Mouse (Mus musculus) liver, postnatal 0 days (tissue): ENCODE measurements at regions not wholly inside any gene's neighbourhood (a gene's known extent, or its start where the extent isn't known, plus 50 kb on each side); places are given as distances from the start of the nearest gene placed in this dataset.
A peak's percentile ranks its signal among the peaks of the same experiment; 100 is the strongest.

Experiments
- ATAC-seq: fragments of 200-750 bp; cut with Nextera tagmentation; 2 replicates; pipeline ENCODE4 v1.8.0; 2017; ENCODE audit warnings: mild to moderate bottlenecking, moderate library complexity
- DNase-seq: peaks from one replicate; pipeline ENCODE4 v3.0.0-alpha.2; 2016
- H3K27ac ChIP-seq: fragments of 300-500 bp; sonication (generic); 2 replicates; pipeline ENCODE4 v1.5.1; 2014; ENCODE audit warnings: antibody characterized with exemption, moderate library complexity, mild to moderate bottlenecking, low read depth
- H3K27me3 ChIP-seq: fragments of 300-500 bp; sonication (generic); 2 replicates; pipeline ENCODE4 v1.6.1; 2014; ENCODE audit warnings: low read length, control low read depth, mixed read lengths; ENCODE audit not compliant: insufficient read depth
- H3K36me3 ChIP-seq: fragments of 300-500 bp; sonication (generic); replicated peaks from 2 replicates; pipeline ENCODE4 v1.6.1; 2014; ENCODE audit warnings: mild to moderate bottlenecking, control low read depth, low read length, moderate library complexity, mixed read lengths; ENCODE audit not compliant: insufficient read depth
- H3K4me1 ChIP-seq: fragments of 300-500 bp; sonication (generic); 2 replicates; pipeline ENCODE4 v1.6.1; 2014; ENCODE audit warnings: antibody characterized with exemption, mild to moderate bottlenecking, control low read depth; ENCODE audit not compliant: insufficient read depth
- H3K4me2 ChIP-seq: fragments of 300-500 bp; sonication (generic); 2 replicates; pipeline ENCODE4 v1.6.1; 2014; ENCODE audit warnings: low read depth, mild to moderate bottlenecking, low read length, moderate library complexity, mixed read lengths
- H3K4me3 ChIP-seq: fragments of 300-500 bp; sonication (generic); 2 replicates; pipeline ENCODE4 v1.5.1; 2014; ENCODE audit warnings: low read depth, low read length
- H3K9ac ChIP-seq: fragments of 300-500 bp; sonication (generic); replicated peaks from 2 replicates; pipeline ENCODE4 v1.6.1; 2014; ENCODE audit warnings: mild to moderate bottlenecking, moderate library complexity
- H3K9me3 ChIP-seq: fragments of 300-500 bp; sonication (generic); 2 replicates; pipeline ENCODE4 v1.6.1; 2016; ENCODE audit warnings: mild to moderate bottlenecking, control low read depth, low read length, mixed read lengths
- CTCF ChIP-seq: sonication (generic); IDR thresholded peaks from 2 replicates; pipeline ENCODE4 v1.5.1; 2016; ENCODE audit warnings: antibody characterized with exemption, low read depth
- EP300 ChIP-seq: IDR thresholded peaks from 2 replicates; pipeline ENCODE4 v1.6.1; 2016; ENCODE audit warnings: antibody characterized with exemption, low read depth, mild to moderate bottlenecking
- WGBS: fragments of 180-500 bp; shearing (Covaris S2); extraction: QIAGEN DNeasy Blood & Tissue Kit; methylation state at CpG from one replicate; pipeline ENCODE4 v1.1.7; 2014; ENCODE audit not compliant: insufficient replicate concordance; 5-methylcytosine and 5-hydroxymethylcytosine counted together

GRCm38 (mm10) chr14:76868131-76868530 is 168.4 kb upstream of the Ccdc122 start:
- no peaks in the 10 kb centered on the region for H3K9me3 ChIP-seq
- WGBS, result 83% methylated on average over 5 of the region's 5 CpGs
- TF ChIP-seq CTCF (no peak), EP300 (no peak)
- no peak overlapping the region for H3K27ac ChIP-seq
- H3K4me3 ChIP-seq, result no peak overlapping the region
- no peak overlapping the region for H3K9ac ChIP-seq
- ATAC-seq (no peak), DNase-seq (no peak)
- no peaks in the 10 kb centered on the region for H3K27me3 ChIP-seq
- H3K4me2 ChIP-seq, result no peak overlapping the region
- H3K4me1 ChIP-seq, result no peaks in the 10 kb centered on the region
- no peaks in the 10 kb centered on the region for H3K36me3 ChIP-seq

GRCm38 (mm10) chr14:76864664-76865063 is 171.9 kb upstream of the Ccdc122 start:
- Histone ChIP-seq H3K4me2 (no peak overlapping the region), H3K36me3 (no peaks in the 10 kb centered on the region), H3K27me3 (no peaks in the 10 kb centered on the region), H3K27ac (no peak overlapping the region), H3K9ac (no peak overlapping the region), H3K9me3 (no peaks in the 10 kb centered on the region), H3K4me1 (no peaks in the 10 kb centered on the region), H3K4me3 (no peak overlapping the region)
- no peak for ATAC-seq
- TF ChIP-seq CTCF (no peak), EP300 (no peak)
- WGBS, result 72% methylated on average over 4 of the region's 4 CpGs
- no peak for DNase-seq

DNA sequence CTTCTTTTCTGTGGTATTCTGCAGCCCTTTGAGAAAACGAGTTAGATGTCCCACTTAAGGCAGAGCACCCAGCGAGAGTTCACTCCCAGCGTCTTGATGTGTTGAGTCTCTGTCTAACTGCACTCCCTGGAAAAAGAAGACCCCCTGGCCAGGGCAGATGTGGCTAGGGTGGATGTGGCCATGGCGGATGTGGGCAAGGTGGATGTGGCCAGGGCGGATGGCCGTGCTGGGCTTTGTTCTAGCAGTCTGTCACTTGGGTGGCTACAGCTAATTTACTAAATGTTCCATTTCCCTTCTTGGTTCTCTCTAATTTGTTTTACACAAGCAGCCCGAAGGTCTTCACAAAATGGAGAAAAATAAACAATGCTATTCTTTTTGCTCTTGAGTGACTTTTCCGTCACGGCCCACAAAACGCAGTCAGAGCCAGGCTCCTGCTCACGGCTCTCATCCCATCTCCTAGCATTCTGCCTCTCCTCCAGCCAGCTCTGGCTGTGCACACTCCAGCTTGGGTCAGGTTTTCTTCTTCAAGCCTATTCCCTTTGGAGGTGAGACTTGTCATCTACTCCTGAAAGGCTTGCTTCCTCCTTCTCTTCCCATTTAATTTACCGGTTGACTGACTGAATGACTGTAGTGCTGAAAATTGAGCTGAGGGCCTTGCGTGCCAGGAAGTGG is 173.4 kb upstream of the Ccdc122 start:
- no peaks in the 10 kb centered on the region for H3K9me3 ChIP-seq
- H3K27me3 ChIP-seq, result no peaks in the 10 kb centered on the region
- no peak for ATAC-seq
- no peak overlapping the region for H3K4me3 ChIP-seq
- TF ChIP-seq EP300, result no peak
- no peak for TF ChIP-seq CTCF
- H3K36me3 ChIP-seq, result no peaks in the 10 kb centered on the region
- DNase-seq, result no peak
- H3K4me1 ChIP-seq, result no peaks in the 10 kb centered on the region
- WGBS, result 78% methylated on average over 13 of the region's 13 CpGs
- H3K27ac ChIP-seq, result no peak overlapping the region
- no peak overlapping the region for H3K9ac ChIP-seq
- H3K4me2 ChIP-seq, result no peak overlapping the region

DNA sequence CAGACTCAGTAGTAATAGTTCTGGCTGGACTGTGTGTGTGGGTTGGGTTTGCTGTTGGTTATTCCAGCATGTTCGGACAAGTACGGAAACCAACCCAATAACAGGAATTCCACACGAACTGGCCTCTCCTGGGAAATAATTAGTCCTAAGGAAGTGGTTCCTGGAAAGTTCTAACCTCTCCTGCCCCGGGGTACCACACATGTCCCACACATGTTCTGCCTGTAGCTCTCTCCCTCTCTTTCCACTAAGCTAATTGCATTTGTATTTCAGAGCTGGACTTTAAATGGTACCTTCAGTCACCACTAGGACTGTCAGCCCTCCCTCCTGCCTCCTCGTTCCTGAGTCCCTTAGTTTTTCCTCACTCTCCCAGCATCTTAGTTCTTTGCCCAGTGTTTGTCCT is 178.2 kb upstream of the Ccdc122 start:
- no peak for ATAC-seq
- WGBS, result 69% methylated on average over 5 of the region's 5 CpGs
- Histone ChIP-seq H3K27me3 (no peaks in the 10 kb centered on the region), H3K4me3 (no peak overlapping the region), H3K4me1 (peaks cover 8% of the 10 kb centered on the region), H3K27ac (no peak overlapping the region), H3K9ac (no peak overlapping the region), H3K9me3 (no peaks in the 10 kb centered on the region), H3K4me2 (no peak overlapping the region), H3K36me3 (no peaks in the 10 kb centered on the region)
- no peak for DNase-seq
- TF ChIP-seq EP300 (no peak), CTCF (no peak)

- WGBS, result 27% methylated on average over 10 of the region's 10 CpGs
- no peaks in the 10 kb centered on the region for H3K27me3 ChIP-seq
- peaks cover 8% of the 10 kb centered on the region for H3K4me1 ChIP-seq
- no peak overlapping the region for H3K4me3 ChIP-seq
- H3K36me3 ChIP-seq, result no peaks in the 10 kb centered on the region
- 0 out of 2 replicates have a peak overlapping the region, but pooled peaks have one; percentile 31 for H3K4me2 ChIP-seq
- DNase-seq (no peak), ATAC-seq (no peak)
- no peaks in the 10 kb centered on the region for H3K9me3 ChIP-seq
- TF ChIP-seq CTCF, result no peak
- no peak for TF ChIP-seq EP300
- no peak overlapping the region for H3K9ac ChIP-seq
- H3K27ac ChIP-seq, result no peak overlapping the region
Observed at GRCm38 (mm10) chr14:76857196-76857773, 179.3 kb upstream of the Ccdc122 start.

GRCm38 (mm10) chr14:76856591-76856990 is 180.0 kb upstream of the Ccdc122 start:
- Histone ChIP-seq H3K9ac (no peak overlapping the region), H3K27me3 (no peaks in the 10 kb centered on the region), H3K27ac (no peak overlapping the region), H3K4me3 (no peak overlapping the region), H3K4me1 (peaks cover 12% of the 10 kb centered on the region), H3K4me2 (0 out of 2 replicates have a peak overlapping the region, but pooled peaks have one; percentile 31), H3K36me3 (no peaks in the 10 kb centered on the region), H3K9me3 (no peaks in the 10 kb centered on the region)
- DNase-seq (no peak), ATAC-seq (peak; percentile 38; the same call in 1 of the 2 replicates)
- peak; percentile 66; the same call in 1 of the 2 replicates for TF ChIP-seq EP300
- TF ChIP-seq CTCF, result no peak
- 23% methylated on average over 8 of the region's 8 CpGs for WGBS
